Mouse (Mus musculus): ENCODE measurements around the gene Olfr313. TPM values are rescaled to one million over a fixed set of nuclear protein-coding genes. Genes with fewer than 3 reads are reported as not detected.

The Olfr313 gene
- not detected in 2 replicates for polyA plus RNA-seq (2012; rRNA removed)

GRCm38 (mm10) chr11:58814700-58815099 is at the start of gene Olfr313:
Olfr313 (plus strand) TSS chr11:58815000.

DNA sequence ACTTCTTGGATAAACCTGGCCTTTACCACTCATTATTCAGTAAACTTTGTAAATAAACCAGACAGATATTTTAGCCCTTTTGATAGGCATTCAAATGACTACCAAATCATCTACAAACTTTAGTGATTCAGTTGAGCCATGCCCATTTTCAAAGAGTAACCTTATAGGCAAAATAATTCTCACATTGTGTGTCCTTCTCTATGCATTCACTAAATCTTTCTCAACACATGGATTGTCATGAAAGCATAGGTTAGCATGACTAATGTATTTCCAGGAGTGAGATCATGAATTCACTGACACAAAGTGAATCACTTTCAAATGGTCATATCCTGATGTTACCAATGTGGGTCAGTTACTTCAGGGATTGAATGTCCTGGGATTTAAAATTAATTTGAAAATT is 41.9 kb upstream of the Olfr313 start, which contains the start of gene Olfr315:
Olfr315 (plus strand) TSS at position 301 of the 400 bp plus-strand sequence.

DNA sequence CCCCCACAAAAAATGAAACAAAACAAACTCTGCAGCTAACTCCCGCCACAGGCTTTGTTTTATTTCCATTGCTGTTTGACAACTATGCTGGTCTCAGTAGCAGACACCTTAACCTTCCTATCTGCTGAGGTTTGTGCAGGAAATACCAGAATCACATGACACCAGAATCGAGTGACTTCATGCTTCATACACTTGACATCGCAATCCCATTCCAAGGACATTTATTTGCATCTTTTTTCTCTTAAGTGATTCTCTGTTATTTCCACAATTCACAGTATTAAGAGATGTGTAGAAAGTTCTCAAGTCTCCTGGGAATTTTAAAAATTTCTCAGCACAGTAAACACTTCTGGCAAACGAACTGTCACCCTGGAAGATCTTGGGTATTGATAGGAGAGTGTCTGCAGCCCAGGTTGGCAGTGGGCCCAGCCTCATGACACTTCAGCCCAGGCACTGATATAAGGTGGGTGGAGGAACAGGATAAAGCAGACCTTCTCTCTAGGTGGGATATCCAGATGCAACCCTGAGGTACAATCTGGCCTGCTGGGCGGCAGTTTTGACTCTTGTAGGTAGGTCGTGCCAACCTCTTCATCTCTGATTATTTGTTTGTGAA is 32.2 kb upstream of the Olfr313 start, which contains the start of gene Olfr314:
Olfr314 (plus strand) TSS at position 473 of the 610 bp plus-strand sequence.

DNA sequence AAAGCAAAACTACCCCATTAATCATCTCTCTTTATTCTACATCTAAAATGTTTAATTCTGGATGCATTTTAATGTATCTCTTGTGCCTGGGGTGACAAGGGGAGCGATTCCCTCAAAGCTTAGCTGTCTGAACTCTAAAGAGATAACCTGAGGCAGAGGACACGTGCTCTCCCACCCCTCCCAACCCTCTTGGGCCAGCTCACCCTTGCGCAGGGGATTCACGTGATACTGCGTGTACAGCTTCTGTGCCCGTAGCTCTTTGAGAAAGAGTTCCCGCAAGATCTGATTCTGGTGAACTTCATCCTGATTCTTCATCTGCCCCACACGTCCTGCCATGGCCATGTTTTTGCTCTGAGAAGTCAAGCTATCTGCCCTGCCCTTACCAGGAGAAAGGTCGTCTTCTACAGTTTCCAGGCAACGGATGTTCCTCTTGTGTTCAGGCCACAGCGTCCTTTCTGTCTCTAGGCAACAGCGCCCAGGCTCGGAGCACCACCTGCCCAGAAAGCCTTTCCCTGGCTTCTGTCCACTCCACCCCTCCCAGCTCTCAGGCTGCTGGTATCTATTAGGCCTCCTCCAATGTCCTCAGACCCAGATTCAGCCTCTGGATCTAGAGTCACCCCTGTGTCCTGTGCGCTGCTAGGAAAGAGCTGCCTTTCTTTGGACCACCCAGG is 13.1 kb upstream of the Olfr313 start, which contains the start of gene Fam183b:
Fam183b (minus strand) TSS at position 403 of the 671 bp plus-strand sequence.

GRCm38 (mm10) chr11:58828937-58829336 is 14.1 kb downstream of the Olfr313 start, which contains the start of gene Olfr312:
Olfr312 (plus strand) TSS chr11:58829237.

GRCm38 (mm10) chr11:58838951-58839350 is 24.2 kb downstream of the Olfr313 start, which contains the start of gene Olfr311:
Olfr311 (plus strand) TSS chr11:58839251.

GRCm38 (mm10) chr11:58846919-58847461 is 32.2 kb downstream of the Olfr313 start, which contains the start of gene Gm12258:
Gm12258 (plus strand) TSS chr11:58847158.

GRCm38 (mm10) chr11:58867039-58867953 is 52.5 kb downstream of the Olfr313 start, which contains the start of gene 2810021J22Rik:
2810021J22Rik (plus strand) TSS chr11:58867216.

Other genes with a start within 250 kb of the Olfr313 start
- not detected in 2 replicates for gene Olfr224, start 244.4 kb upstream of the Olfr313 start, polyA plus RNA-seq (2012; rRNA removed)
- gene Olfr325, start 237.3 kb upstream of the Olfr313 start, polyA plus RNA-seq (2012; rRNA removed) = not detected in 2 replicates
- not detected in 2 replicates for gene Olfr324, start 219.9 kb upstream of the Olfr313 start, polyA plus RNA-seq (2012; rRNA removed)
- 7.3 and 7.4 TPM in 2 replicates for gene 2210407C18Rik, start 198.9 kb upstream of the Olfr313 start, polyA plus RNA-seq (2012; rRNA removed)
- not detected in 2 replicates for gene Olfr323, start 184.5 kb upstream of the Olfr313 start, polyA plus RNA-seq (2012; rRNA removed)
- gene Trim58, start 174.5 kb upstream of the Olfr313 start, polyA plus RNA-seq (2012; rRNA removed) = not detected in 2 replicates
- gene Olfr322, start 156.2 kb upstream of the Olfr313 start, polyA plus RNA-seq (2012; rRNA removed) = not detected in 2 replicates
- not detected in 2 replicates for gene Olfr320, start 133.9 kb upstream of the Olfr313 start, polyA plus RNA-seq (2012; rRNA removed)
- gene Olfr319, start 115.8 kb upstream of the Olfr313 start, polyA plus RNA-seq (2012; rRNA removed) = not detected in 2 replicates
- not detected in 2 replicates for gene Olfr318, start 91.0 kb upstream of the Olfr313 start, polyA plus RNA-seq (2012; rRNA removed)
- gene Olfr317, start 75.8 kb upstream of the Olfr313 start, polyA plus RNA-seq (2012; rRNA removed) = not detected in 2 replicates
- gene Olfr316, start 62.3 kb upstream of the Olfr313 start, polyA plus RNA-seq (2012; rRNA removed) = not detected in 2 replicates
- not detected in 2 replicates for gene Olfr315, start 41.8 kb upstream of the Olfr313 start, polyA plus RNA-seq (2012; rRNA removed)
- not detected in 2 replicates for gene Olfr314, start 32.0 kb upstream of the Olfr313 start, polyA plus RNA-seq (2012; rRNA removed)
- gene Fam183b, start 13.0 kb upstream of the Olfr313 start, polyA plus RNA-seq (2012; rRNA removed) = 0.59 TPM in 1 of 2 replicates, not detected in the other
- gene Olfr312, start 14.2 kb downstream of the Olfr313 start, polyA plus RNA-seq (2012; rRNA removed) = not detected in 2 replicates
- not detected in 2 replicates for gene Olfr311, start 24.3 kb downstream of the Olfr313 start, polyA plus RNA-seq (2012; rRNA removed)
- 1.5 and 1.7 TPM in 2 replicates for gene Gm12258, start 32.2 kb downstream of the Olfr313 start, polyA plus RNA-seq (2012; rRNA removed)
- gene 2810021J22Rik, start 52.2 kb downstream of the Olfr313 start, polyA plus RNA-seq (2012; rRNA removed) = 1.4 and 2.9 TPM in 2 replicates
- 0.48 and 0.78 TPM in 2 replicates for gene Zfp39, start 89.2 kb downstream of the Olfr313 start, polyA plus RNA-seq (2012; rRNA removed)
- not detected in 2 replicates for gene Btnl10, start 102.9 kb downstream of the Olfr313 start, polyA plus RNA-seq (2012; rRNA removed)
- gene Rnf187, start 123.9 kb downstream of the Olfr313 start, polyA plus RNA-seq (2012; rRNA removed) = 191 and 200 TPM in 2 replicates
- 4.6 and 8.8 TPM in 2 replicates for gene Hist3h2ba, start 133.9 kb downstream of the Olfr313 start, polyA plus RNA-seq (2012; rRNA removed)
- 18.4 and 25.8 TPM in 2 replicates for gene Hist3h2a, start 139.7 kb downstream of the Olfr313 start, polyA plus RNA-seq (2012; rRNA removed)
- 0.22 and 0.46 TPM in 2 replicates for gene Trim17, start 139.7 kb downstream of the Olfr313 start, polyA plus RNA-seq (2012; rRNA removed)
- 39.6 and 41.5 TPM in 2 replicates for gene Trim11, start 163.1 kb downstream of the Olfr313 start, polyA plus RNA-seq (2012; rRNA removed)

All from colon, adult 2 months (tissue).